Mouse (Mus musculus) cerebellum, adult 2 months (tissue): ENCODE data around the gene Mtm1.

ENCODE experiments used
- CTCF ChIP-seq: fragments of 200-500 bp; IDR thresholded peaks from 2 replicates; pipeline ENCODE4 v1.5.1; 2011; ENCODE audit warnings: low read depth, mild to moderate bottlenecking, control low read depth, low read length, moderate library complexity, borderline replicate concordance; ENCODE audit not compliant: insufficient read depth
- POLR2A ChIP-seq: fragments of 200-500 bp; IDR thresholded peaks from 2 replicates; pipeline ENCODE4 v1.6.1; 2011; ENCODE audit warnings: low read length, control low read depth, borderline replicate concordance; ENCODE audit not compliant: insufficient read depth

- TF ChIP-seq CTCF: no peak
- no peak for TF ChIP-seq POLR2A
These were observed 50.3 kb downstream of the Mtm1 start for GRCm38 (mm10) chrX:71260857-71261256.
